Mouse (Mus musculus) ES-E14 (cell line): ENCODE results near the gene Cnot10. TPM values are rescaled to one million over a fixed set of nuclear protein-coding genes. Genes with fewer than 3 reads are reported as not detected.
A peak's percentile ranks its signal among the peaks of the same experiment; 100 is the strongest.

Experiments used
- DNase-seq: peaks from one replicate; pipeline ENCODE4 v3.0.0-alpha.2; 2013; ENCODE audit warnings: low read depth, low spot score
- H3K27ac ChIP-seq: 2 replicates; pipeline ENCODE4 v1.5.1; 2012; ENCODE audit warnings: low read depth, mild to moderate bottlenecking, low read length, moderate library complexity, mixed read lengths; ENCODE audit not compliant: poor library complexity, insufficient read depth, severe bottlenecking
- H3K36me3 ChIP-seq: 2 replicates; pipeline ENCODE4 v1.6.1; 2012; ENCODE audit warnings: mild to moderate bottlenecking, low read length, moderate library complexity, mixed read lengths; ENCODE audit not compliant: control insufficient read depth, poor library complexity, insufficient read depth, severe bottlenecking
- H3K4me1 ChIP-seq, 2 experiments: fragments of 150-350 bp in 1 of 2; sonication (generic) in 1 of 2; 2 replicates each; pipeline ENCODE4 v1.6.1; 2012; ENCODE audit warnings: low read length in 2 of 2, mild to moderate bottlenecking in 1 of 2, mixed read lengths in 1 of 2; ENCODE audit not compliant: control insufficient read depth in 2 of 2, insufficient read depth in 2 of 2, poor library complexity in 1 of 2
- H3K4me3 ChIP-seq, 2 experiments: fragments of 150-350 bp in 1 of 2; sonication (generic) in 1 of 2; 2 replicates each; pipeline ENCODE4 v1.5.1; 2012; ENCODE audit warnings: low read length in 2 of 2, low read depth in 1 of 2, mild to moderate bottlenecking in 1 of 2, mixed read lengths in 1 of 2; ENCODE audit not compliant: insufficient read depth in 1 of 2, poor library complexity in 1 of 2, severe bottlenecking in 1 of 2
- H3K9ac ChIP-seq: 2 replicates; pipeline ENCODE4 v1.6.1; 2012; ENCODE audit warnings: low read depth, mild to moderate bottlenecking, low read length, mixed read lengths; ENCODE audit not compliant: poor library complexity, insufficient read depth, severe bottlenecking
- H3K9me3 ChIP-seq: fragments of 150-350 bp; sonication (generic); 2 replicates; pipeline ENCODE4 v1.6.1; 2012; ENCODE audit warnings: low read depth, mild to moderate bottlenecking, low read length; ENCODE audit not compliant: control insufficient read depth, insufficient read depth
- CHD2 ChIP-seq: IDR thresholded peaks from 2 replicates; pipeline ENCODE4 v1.6.1; 2014; ENCODE audit warnings: mild to moderate bottlenecking, low read depth, low read length, inconsistent platforms
- HCFC1 ChIP-seq: IDR thresholded peaks from 2 replicates; pipeline ENCODE4 v1.6.1; 2012; ENCODE audit warnings: low read length, inconsistent platforms, borderline replicate concordance; ENCODE audit not compliant: insufficient read depth
- MAFK ChIP-seq: IDR thresholded peaks from 2 replicates; pipeline ENCODE4 v1.6.1; 2014; ENCODE audit warnings: mild to moderate bottlenecking, low read depth, low read length, inconsistent platforms; ENCODE audit not compliant: insufficient read depth
- ZC3H11A ChIP-seq: IDR thresholded peaks from 2 replicates; pipeline ENCODE4 v1.6.1; 2012; ENCODE audit warnings: low read depth, mild to moderate bottlenecking, inconsistent platforms, low read length, borderline replicate concordance
- ZNF384 ChIP-seq: IDR thresholded peaks from 2 replicates; pipeline ENCODE4 v1.6.1; 2012; ENCODE audit warnings: low read depth, low read length, inconsistent platforms
- in situ Hi-C, 2 experiments: fragments of 600-800 bp; cut with MboI; formaldehyde crosslinking; loops; one replicate each; pipeline ENCODE4 v1.15.1; 2025; ENCODE audit warnings: low sequenced_read_pairs in 2 of 2, inconsistent platforms in 1 of 2; ENCODE audit not compliant: unreplicated experiment in 2 of 2
- total RNA-seq: library from RNA; depleted of rRNA; stranded (reverse); fragments of 300-350 nt; gene quantifications from 2 replicates; pipeline ENCODE4 v1.2.3, GENCODE M21; 2012

Gene Cnot10
- total RNA-seq, 1 experiment: 73.0 TPM

GRCm38 (mm10) chr9:114585017-114585345 is 55.0 kb downstream of the Cnot10 start:
- in situ Hi-C loops: no loop called here
- Histone ChIP-seq H3K9me3 (no peaks in the 10 kb centered on the region), H3K36me3 (peaks cover 19% of the 10 kb centered on the region; the same call in 1 of the 2 replicates), H3K4me3 (peak overlapping the region; percentile 11 to 65; a peak in 3 of 4 replicates), H3K4me1 (peaks cover 3 to 17% of the 10 kb centered on the region in 2 experiments; a peak in 2 of 4 replicates), H3K27ac (peak overlapping the region; percentile 100), H3K9ac (peak overlapping the region; percentile 11; the same call in 1 of the 2 replicates)
- TF ChIP-seq MAFK: no peak
- TF ChIP-seq ZC3H11A: no peak
- TF ChIP-seq ZNF384: no peak
- TF ChIP-seq HCFC1: no peak
- no peak for TF ChIP-seq CHD2
- no peak for DNase-seq

- Histone ChIP-seq H3K9me3 (no peaks in the 10 kb centered on the region), H3K4me3 (peak overlapping the region; percentile 65 to 72), H3K4me1 (peaks cover 3 to 18% of the 10 kb centered on the region in 2 experiments; a peak in 2 of 4 replicates), H3K9ac (peak overlapping the region; percentile 85), H3K27ac (peak overlapping the region; percentile 100), H3K36me3 (peaks cover 19% of the 10 kb centered on the region; the same call in 1 of the 2 replicates)
- in situ Hi-C loops: loop anchor here in 1 of 2 experiments (5.0 kb wide), 1 partner anchor 82 kb away; the partner anchor contains the start of gene Ccr4
- TF ChIP-seq CHD2: no peak
- TF ChIP-seq ZNF384: no peak
- no peak for TF ChIP-seq MAFK
- no peak; the same call in 1 of the 2 replicates for TF ChIP-seq HCFC1
- no peak for TF ChIP-seq ZC3H11A
- peak; percentile 88 for DNase-seq
Measured at GRCm38 (mm10) chr9:114584183-114585016, 55.6 kb downstream of the Cnot10 start.

GRCm38 (mm10) chr9:114583812-114584182 is 56.2 kb downstream of the Cnot10 start:
- Histone ChIP-seq H3K9ac (peak overlapping the region; percentile 85), H3K4me3 (peak overlapping the region; percentile 65 to 72), H3K9me3 (no peaks in the 10 kb centered on the region), H3K27ac (peak overlapping the region; percentile 100), H3K4me1 (peaks cover 3 to 20% of the 10 kb centered on the region in 2 experiments; a peak in 2 of 4 replicates), H3K36me3 (peaks cover 17% of the 10 kb centered on the region; the same call in 1 of the 2 replicates)
- no peak for DNase-seq
- in situ Hi-C loops: loop anchor here in 1 of 2 experiments (5.0 kb wide), 1 partner anchor 81 kb away; the partner anchor contains the start of gene Ccr4
- TF ChIP-seq CHD2 (no peak), MAFK (no peak), ZC3H11A (no peak), ZNF384 (no peak), HCFC1 (no peak; the same call in 1 of the 2 replicates)

DNA sequence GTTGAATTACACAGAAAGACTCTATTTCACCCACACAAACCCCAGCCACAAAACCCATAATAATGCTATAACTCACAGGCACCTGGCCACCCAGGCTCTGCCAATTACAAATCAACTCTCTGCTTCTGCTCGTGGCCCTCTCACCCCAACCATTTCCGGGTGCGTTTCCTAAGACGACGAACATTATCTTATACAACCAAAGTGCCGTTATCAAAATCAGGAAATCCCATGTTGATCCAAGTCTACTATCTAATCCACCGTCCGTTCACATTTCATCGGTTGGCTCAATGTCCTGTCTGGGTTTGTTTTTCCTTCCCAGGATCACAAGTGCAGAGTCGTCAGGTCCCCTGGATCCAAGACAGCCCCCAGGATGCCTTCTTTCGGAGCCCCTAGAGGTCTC is 61.3 kb downstream of the Cnot10 start:
- TF ChIP-seq MAFK: no peak
- TF ChIP-seq ZC3H11A: no peak
- no peak for TF ChIP-seq HCFC1
- TF ChIP-seq CHD2: no peak
- no peak for TF ChIP-seq ZNF384
- peak overlapping the region; percentile 76 for H3K9ac ChIP-seq
- peak overlapping the region in 1 of 2 experiments; percentile 46; a peak in 2 of 4 replicates for H3K4me3 ChIP-seq
- H3K9me3 ChIP-seq: no peaks in the 10 kb centered on the region
- no peak for DNase-seq
- in situ Hi-C loops: no loop called here
- peak overlapping the region; percentile 78; the same call in 1 of the 2 replicates for H3K27ac ChIP-seq
- H3K36me3 ChIP-seq: no peaks in the 10 kb centered on the region
- H3K4me1 ChIP-seq: peaks cover 2 to 9% of the 10 kb centered on the region in 2 experiments; a peak in 2 of 4 replicates
